In the genomic region with DNA sequence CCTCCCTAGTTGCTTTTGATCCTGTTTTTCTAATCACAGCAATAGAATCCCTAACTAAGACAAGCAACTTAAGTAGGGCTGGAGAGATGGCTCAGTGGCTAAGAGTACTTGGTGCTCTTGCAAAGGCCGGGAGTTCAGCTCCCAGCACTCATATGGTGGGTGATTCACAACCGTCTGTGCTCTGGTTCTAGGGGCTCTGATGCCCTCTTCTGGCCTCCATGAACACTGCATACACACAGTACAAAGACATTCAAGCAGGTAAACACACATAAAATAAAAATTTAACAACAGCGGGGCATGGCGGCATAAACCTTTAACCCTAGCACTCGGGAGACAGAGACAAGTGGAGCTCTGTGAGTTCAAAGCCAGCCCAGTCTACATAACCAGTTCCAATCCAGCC, we compare ENCODE assay signal across 17 mouse cellular contexts. TPM values are rescaled to one million over a fixed set of nuclear protein-coding genes. Genes with fewer than 3 reads are reported as not detected.
DNase-seq lines count a peak whose midpoint lies in the region; ATAC-seq and TF ChIP-seq lines count a peak whose summit lies in the region.
"Had no signal": no experiment of that assay in that cellular context is flagged by ENCODE, and none has a peak within 500 bp of the region (broad histone marks: within the 10 kb centered on the region; RNA-seq: fewer than 3 reads in every experiment).

No protein-coding gene starts in this region.

- WGBS in limb, embryonic 11.5 days, result 73% methylated on average over 5 of the region's 5 CpGs
- 71% methylated on average over 5 of the region's 5 CpGs for WGBS in limb, embryonic 10.5 days
- WGBS in bone marrow, adult 2 months, result 67% methylated on average over 5 of the region's 5 CpGs

- intact Hi-C loops in gastrocnemius, adult 2 months (cut with DNase I), result no loop called here
- intact Hi-C loops in gastrocnemius, postnatal 36 days (cut with DNase I), result no loop called here

- no peak for ATAC-seq in limb, embryonic 11.5 days (ENCODE audit: insufficient number of reproducible peaks, low FRiP score, low TSS enrichment, low read depth)

- H3K36me3 ChIP-seq in limb, embryonic 11.5 days (ENCODE audit: control insufficient read depth, insufficient read depth, low read length), result no peaks in the 10 kb centered on the region
- H3K36me3 ChIP-seq in limb, embryonic 10.5 days, result no peaks in the 10 kb centered on the region
- H3K36me3 ChIP-seq in CH12.LX (replicated peaks in 1 of 2; ENCODE audit: control insufficient read depth in 1 of 2, insufficient read depth in 1 of 2, low read length in 1 of 2), result no peaks in the 10 kb centered on the region
- H3K36me3 ChIP-seq: embryonic facial prominence, embryonic 13.5 days; forebrain, embryonic 10.5 days; hindbrain, embryonic 13.5 days; liver, embryonic 13.5 days had no signal

- H3K9me3 ChIP-seq in limb, embryonic 11.5 days (ENCODE audit: control insufficient read depth, low read length), result no peaks in the 10 kb centered on the region
- no peaks in the 10 kb centered on the region for H3K9me3 ChIP-seq in limb, embryonic 10.5 days (replicated peaks)
- H3K9me3 ChIP-seq in CH12.LX (replicated peaks; ENCODE audit: low read length), result peaks cover 4% of the 10 kb centered on the region
- H3K9me3 ChIP-seq: embryonic facial prominence, embryonic 13.5 days; forebrain, embryonic 10.5 days; hindbrain, embryonic 13.5 days; liver, embryonic 13.5 days had no signal

- TF ChIP-seq RAD21 in CH12.LX (IDR thresholded peaks at IDR 0.05; ENCODE audit: low read depth, low read length), result peak; percentile 11

- no peaks in the 10 kb centered on the region for H3K79me2 ChIP-seq in CH12.LX (replicated peaks; ENCODE audit: control insufficient read depth, extremely low read depth, insufficient read depth, poor library complexity, severe bottlenecking)

- TF ChIP-seq POLR2A in CH12.LX (IDR thresholded peaks at IDR 0.05; ENCODE audit: low read depth, low read length), result no peak
- no peak for TF ChIP-seq POLR2A in bone marrow, adult 2 months (IDR thresholded peaks at IDR 0.05; ENCODE audit: borderline replicate concordance, control insufficient read depth, low read depth, low read length)

- H3K27me3 ChIP-seq in limb, embryonic 11.5 days (ENCODE audit: control insufficient read depth, insufficient read depth, low read length), result peaks cover 36% of the 10 kb centered on the region
- peaks cover 52% of the 10 kb centered on the region for H3K27me3 ChIP-seq in limb, embryonic 10.5 days (ENCODE audit: low read depth, poor library complexity, severe bottlenecking)
- H3K27me3 ChIP-seq in CH12.LX (replicated peaks), result peaks cover 14% of the 10 kb centered on the region

- TF ChIP-seq EP300 in CH12.LX (IDR thresholded peaks at IDR 0.05; ENCODE audit: low read length), result no peak

- DNase-seq in gastrocnemius, adult 2 months, result no peak
- DNase-seq in gastrocnemius, postnatal 36 days, result no peak
- peak; percentile 31 for DNase-seq in limb, embryonic 11.5 days (ENCODE audit: low spot score)
- no peak for DNase-seq in limb, embryonic 10.5 days (ENCODE audit: low spot score)
- peak; percentile 21 for DNase-seq in CH12.LX (ENCODE audit: extremely low read depth)
- no peak for DNase-seq in urinary bladder, postnatal 14 days (ENCODE audit: low spot score)
- DNase-seq in right cerebral cortex, postnatal 25 days, result no peak
- DNase-seq: adrenal gland, postnatal 25 days; kidney, adult 8-10 months; liver, embryonic 13.5 days; right cerebral cortex, adult 18-20 months; thymus, adult 18-20 months had no signal

- H3K4me2 ChIP-seq in limb, embryonic 11.5 days (ENCODE audit: low read depth, severe bottlenecking), result no peak overlapping the region
- H3K4me2 ChIP-seq in CH12.LX (ENCODE audit: insufficient read depth, low read depth, poor library complexity, severe bottlenecking), result no peak overlapping the region
- H3K4me2 ChIP-seq: embryonic facial prominence, embryonic 13.5 days; hindbrain, embryonic 13.5 days; liver, embryonic 13.5 days had no signal

- dilution Hi-C loops in CH12.LX (cut with MboI; ENCODE audit: extremely low pct_ligation_motif_present, extremely low pct_unique_long_range_greater_than_20kb, low sequenced_read_pairs), result no loop called here

- no peak overlapping the region for H3K4me3 ChIP-seq in gastrocnemius, adult 2 months
- H3K4me3 ChIP-seq in limb, embryonic 11.5 days (ENCODE audit: low read depth, low read length), result no peak overlapping the region
- H3K4me3 ChIP-seq in limb, embryonic 10.5 days, result no peak overlapping the region
- no peak overlapping the region for H3K4me3 ChIP-seq in CH12.LX (replicated peaks in 1 of 3; ENCODE audit: low read depth in 2 of 3, low read length in 2 of 3, poor library complexity in 1 of 3)
- H3K4me3 ChIP-seq in bone marrow, adult 2 months (replicated peaks; ENCODE audit: control insufficient read depth, low read depth, low read length), result no peak overlapping the region
- H3K4me3 ChIP-seq: embryonic facial prominence, embryonic 13.5 days; forebrain, embryonic 10.5 days; hindbrain, embryonic 13.5 days; liver, embryonic 13.5 days had no signal

- H3K27ac ChIP-seq in gastrocnemius, adult 2 months, result no peak overlapping the region
- no peak overlapping the region for H3K27ac ChIP-seq in limb, embryonic 11.5 days (replicated peaks; ENCODE audit: low read depth, low read length)
- no peak overlapping the region for H3K27ac ChIP-seq in limb, embryonic 10.5 days
- no peak overlapping the region for H3K27ac ChIP-seq in CH12.LX (ENCODE audit: insufficient read depth, low read depth)
- H3K27ac ChIP-seq in bone marrow, adult 2 months (ENCODE audit: control insufficient read depth, insufficient read depth, low read depth, low read length, poor library complexity), result no peak overlapping the region
- H3K27ac ChIP-seq: embryonic facial prominence, embryonic 13.5 days; forebrain, embryonic 10.5 days; hindbrain, embryonic 13.5 days; liver, embryonic 13.5 days; macrophage had no signal

- no peak overlapping the region for H3K9ac ChIP-seq in limb, embryonic 11.5 days (ENCODE audit: low read length)
- no peak overlapping the region for H3K9ac ChIP-seq in CH12.LX (ENCODE audit: insufficient read depth, low read depth)
- H3K9ac ChIP-seq: embryonic facial prominence, embryonic 13.5 days; hindbrain, embryonic 13.5 days; liver, embryonic 13.5 days had no signal

- in situ Hi-C loops in CH12.LX (cut with MboI; ENCODE audit: low pct_ligation_motif_present, low pct_unique_long_range_greater_than_20kb, low sequenced_read_pairs), result no loop called here

- no peaks in the 10 kb centered on the region for H3K4me1 ChIP-seq in limb, embryonic 11.5 days (ENCODE audit: control insufficient read depth, insufficient read depth, low read length)
- H3K4me1 ChIP-seq in limb, embryonic 10.5 days, result peaks cover 18% of the 10 kb centered on the region
- H3K4me1 ChIP-seq in CH12.LX (ENCODE audit: control insufficient read depth in 1 of 2, insufficient read depth in 2 of 2), result peaks cover 0 to 13% of the 10 kb centered on the region in 2 experiments; a peak in 1 of 4 replicates
- H3K4me1 ChIP-seq in bone marrow, adult 2 months (ENCODE audit: control insufficient read depth, insufficient read depth, low read length), result no peaks in the 10 kb centered on the region

- peak; percentile 20; the same call in 1 of the 2 replicates for TF ChIP-seq CTCF in gastrocnemius, adult 2 months (IDR thresholded peaks at IDR 0.05)
- TF ChIP-seq CTCF in CH12.LX (conservative IDR thresholded peaks at IDR 0.05 in 1 of 2, IDR thresholded peaks at IDR 0.05 in 1 of 2; ENCODE audit: low read depth in 2 of 2, low read length in 2 of 2), result peak in 1 of 2 experiments; percentile 46; a peak in 3 of 4 replicates
- TF ChIP-seq CTCF in bone marrow, adult 2 months (IDR thresholded peaks at IDR 0.05; ENCODE audit: control insufficient read depth, insufficient read depth, low read length), result peak; percentile 19; the same call in 1 of the 2 replicates

TF ChIP-seq in CH12.LX, 34 proteins besides CTCF, POLR2A, EP300 and RAD21:
- TF ChIP-seq SMC3 (IDR thresholded peaks at IDR 0.05; ENCODE audit: low read depth, low read length) (peak; percentile 19; the same call in 1 of the 2 replicates), USF1 (IDR thresholded peaks at IDR 0.05; ENCODE audit: low read depth, low read length) (no peak)

RNA-seq across cellular contexts. Expression of gene Oprd1, which starts 1.9 kb away (rescaled TPM):
- total RNA-seq in gastrocnemius, adult 2 months (2021), result not detected
- total RNA-seq in gastrocnemius, postnatal 36 days (2021), result not detected
- polyA plus RNA-seq in limb, embryonic 11.5 days (2014; fragmentation: Nextera tagmentation; extraction: Ambion mirVana), result 0.09 TPM in 2 replicates
- 0.16 and 0.19 TPM in 2 replicates for polyA plus RNA-seq in limb, embryonic 10.5 days (2016; fragmentation: Nextera tagmentation; extraction: Ambion mirVana)
- total RNA-seq in CH12.LX (2012; rRNA removed), result not detected in 2 replicates
- not detected in 2 replicates for total RNA-seq in CH12.LX (2014; rRNA removed)
- polyA plus RNA-seq in CH12.LX (2012; ENCODE audit: insufficient read length, low read depth), result not detected in 2 replicates
- polyA plus RNA-seq in bone marrow, adult 2 months (2011; ENCODE audit: insufficient read depth, insufficient read length, low replicate concordance, missing spikeins), result not detected in 2 replicates
- polyA plus RNA-seq: forebrain, embryonic 10.5 days had no signal

Comparison
In these comparisons a context has a peak if more than half of its experiments do, and no peak if none do; other contexts are left out.
1. DNase-seq: peak in limb, embryonic 11.5 days (single experiment) and CH12.LX (single experiment); none in gastrocnemius, adult 2 months (single experiment), gastrocnemius, postnatal 36 days (0 of 2), limb, embryonic 10.5 days (single experiment), urinary bladder, postnatal 14 days (single experiment) and right cerebral cortex, postnatal 25 days (single experiment).